Mouse (Mus musculus): ENCODE data around the gene Grik5. TPM values are rescaled to one million over a fixed set of nuclear protein-coding genes. Genes with fewer than 3 reads are reported as not detected.

Gene Grik5
- polyA plus RNA-seq, 1 experiment from 2014 or later: 17.1 TPM

GRCm38 (mm10) chr7:25098169-25098568 lies 26.0 kb upstream of the Grik5 start:
- H3K4me1 ChIP-seq: peaks cover 3% of the 10 kb centered on the region
- no peak overlapping the region for H3K4me3 ChIP-seq
- WGBS: 83% methylated on average over 3 of the region's 3 CpGs
- peaks cover 10% of the 10 kb centered on the region; the same call in 1 of the 2 replicates for H3K36me3 ChIP-seq
- no peak overlapping the region for H3K4me2 ChIP-seq (replicated peaks)
- H3K9ac ChIP-seq (replicated peaks): no peak overlapping the region
- no peaks in the 10 kb centered on the region for H3K9me3 ChIP-seq
- no peaks in the 10 kb centered on the region for H3K27me3 ChIP-seq
- H3K27ac ChIP-seq (replicated peaks): no peak overlapping the region
- no peak for ATAC-seq (replicated peaks)

GRCm38 (mm10) chr7:25089875-25090274 lies 17.7 kb upstream of the Grik5 start:
- Histone ChIP-seq H3K4me1 (peaks cover 5% of the 10 kb centered on the region), H3K9ac (replicated peaks) (no peak overlapping the region), H3K4me3 (no peak overlapping the region), H3K27me3 (no peaks in the 10 kb centered on the region), H3K36me3 (peaks cover 15% of the 10 kb centered on the region), H3K4me2 (replicated peaks) (no peak overlapping the region), H3K27ac (replicated peaks) (no peak overlapping the region), H3K9me3 (no peaks in the 10 kb centered on the region)
- no peak for ATAC-seq (replicated peaks)
- 31% methylated on average over 10 of the region's 10 CpGs for WGBS

- 28% methylated on average over 11 of the region's 11 CpGs for WGBS
- Histone ChIP-seq H3K4me3 (no peak overlapping the region), H3K9me3 (no peaks in the 10 kb centered on the region), H3K4me2 (replicated peaks) (no peak overlapping the region), H3K36me3 (peaks cover 22% of the 10 kb centered on the region), H3K27me3 (no peaks in the 10 kb centered on the region), H3K27ac (replicated peaks) (no peak overlapping the region), H3K4me1 (peaks cover 5% of the 10 kb centered on the region), H3K9ac (replicated peaks) (no peak overlapping the region)
- ATAC-seq (replicated peaks): 0 out of 2 replicates have a peak, but pooled peaks have one; percentile 4
These were observed 16.8 kb upstream of the Grik5 start for GRCm38 (mm10) chr7:25088968-25089367.

GRCm38 (mm10) chr7:25088531-25088930 lies 16.4 kb upstream of the Grik5 start:
- no peaks in the 10 kb centered on the region for H3K27me3 ChIP-seq
- no peak overlapping the region for H3K9ac ChIP-seq (replicated peaks)
- H3K27ac ChIP-seq (replicated peaks): no peak overlapping the region
- H3K4me1 ChIP-seq: peaks cover 5% of the 10 kb centered on the region
- no peak overlapping the region for H3K4me3 ChIP-seq
- ATAC-seq (replicated peaks): 0 out of 2 replicates have a peak, but pooled peaks have one; percentile 12
- peaks cover 26% of the 10 kb centered on the region for H3K36me3 ChIP-seq
- 17% methylated on average over 10 of the region's 10 CpGs for WGBS
- H3K4me2 ChIP-seq (replicated peaks): no peak overlapping the region
- H3K9me3 ChIP-seq: no peaks in the 10 kb centered on the region

- peaks cover 32% of the 10 kb centered on the region for H3K36me3 ChIP-seq
- H3K4me3 ChIP-seq: no peak overlapping the region
- no peak overlapping the region for H3K9ac ChIP-seq (replicated peaks)
- 62% methylated on average over 5 of the region's 5 CpGs for whole genome bisulfite sequencing
- no peaks in the 10 kb centered on the region for H3K27me3 ChIP-seq
- no peak overlapping the region for H3K27ac ChIP-seq (replicated peaks)
- H3K4me2 ChIP-seq (replicated peaks): no peak overlapping the region
- ATAC-seq (replicated peaks): no peak
- no peaks in the 10 kb centered on the region for H3K9me3 ChIP-seq
- no peaks in the 10 kb centered on the region for H3K4me1 ChIP-seq
These were observed 15.8 kb upstream of the Grik5 start for GRCm38 (mm10) chr7:25087972-25088371.

GRCm38 (mm10) chr7:25087256-25087912 lies 15.2 kb upstream of the Grik5 start:
- H3K4me3 ChIP-seq: no peak overlapping the region

GRCm38 (mm10) chr7:25086656-25087055 lies 14.5 kb upstream of the Grik5 start:
- H3K9me3 ChIP-seq: no peaks in the 10 kb centered on the region
- H3K4me3 ChIP-seq: no peak overlapping the region
- H3K4me1 ChIP-seq: no peaks in the 10 kb centered on the region
- ATAC-seq (replicated peaks): no peak
- H3K4me2 ChIP-seq (replicated peaks): no peak overlapping the region
- H3K36me3 ChIP-seq: peaks cover 41% of the 10 kb centered on the region
- H3K27ac ChIP-seq (replicated peaks): no peak overlapping the region
- no peaks in the 10 kb centered on the region for H3K27me3 ChIP-seq
- H3K9ac ChIP-seq (replicated peaks): no peak overlapping the region
- 49% methylated on average over 3 of the region's 3 CpGs for WGBS

More at GRCm38 (mm10) chr7:25087256-25087912, 15.2 kb upstream of the Grik5 start:
- 57% methylated on average over 10 of the region's 10 CpGs for WGBS
- ATAC-seq (replicated peaks): no peak
- no peaks in the 10 kb centered on the region for H3K9me3 ChIP-seq
- H3K36me3 ChIP-seq: peaks cover 34% of the 10 kb centered on the region
- no peaks in the 10 kb centered on the region for H3K4me1 ChIP-seq
- no peak overlapping the region for H3K9ac ChIP-seq (replicated peaks)
- no peak overlapping the region for H3K4me2 ChIP-seq (replicated peaks)
- no peaks in the 10 kb centered on the region for H3K27me3 ChIP-seq
- 0 out of 2 replicates have a peak overlapping the region, but pooled peaks have one; percentile 4 for H3K27ac ChIP-seq (replicated peaks)

GRCm38 (mm10) chr7:25084621-25085020 lies 12.5 kb upstream of the Grik5 start:
- H3K27ac ChIP-seq (replicated peaks): no peak overlapping the region
- no peak overlapping the region for H3K4me3 ChIP-seq
- no peak for ATAC-seq (replicated peaks)
- no peak overlapping the region for H3K4me2 ChIP-seq (replicated peaks)
- no peaks in the 10 kb centered on the region for H3K4me1 ChIP-seq
- H3K27me3 ChIP-seq: no peaks in the 10 kb centered on the region
- 89% methylated on average over 5 of the region's 5 CpGs for WGBS
- no peak overlapping the region for H3K9ac ChIP-seq (replicated peaks)
- no peaks in the 10 kb centered on the region for H3K9me3 ChIP-seq
- H3K36me3 ChIP-seq: peaks cover 62% of the 10 kb centered on the region

- Histone ChIP-seq H3K27ac (replicated peaks) (no peak overlapping the region), H3K4me1 (peaks cover 19% of the 10 kb centered on the region), H3K36me3 (peaks cover 65% of the 10 kb centered on the region), H3K9me3 (no peaks in the 10 kb centered on the region), H3K4me2 (replicated peaks) (no peak overlapping the region), H3K4me3 (no peak overlapping the region), H3K27me3 (no peaks in the 10 kb centered on the region), H3K9ac (replicated peaks) (no peak overlapping the region)
- WGBS: 82% methylated on average over 4 of the region's 4 CpGs
- no peak for ATAC-seq (replicated peaks)
These were observed 10.4 kb upstream of the Grik5 start for GRCm38 (mm10) chr7:25082510-25082909.

- H3K9ac ChIP-seq (replicated peaks): no peak overlapping the region
- H3K36me3 ChIP-seq: peaks cover 61% of the 10 kb centered on the region
- H3K4me3 ChIP-seq: no peak overlapping the region
- peaks cover 30% of the 10 kb centered on the region for H3K4me1 ChIP-seq
- no peak overlapping the region for H3K4me2 ChIP-seq (replicated peaks)
- H3K9me3 ChIP-seq: no peaks in the 10 kb centered on the region
- WGBS: 95% methylated on average over 13 of the region's 13 CpGs
- no peaks in the 10 kb centered on the region for H3K27me3 ChIP-seq
- ATAC-seq (replicated peaks): no peak
- no peak overlapping the region for H3K27ac ChIP-seq (replicated peaks)
These were observed 8.3 kb upstream of the Grik5 start for GRCm38 (mm10) chr7:25080431-25080830.

GRCm38 (mm10) chr7:25079496-25080026 lies 7.4 kb upstream of the Grik5 start:
- Histone ChIP-seq H3K4me2 (replicated peaks) (no peak overlapping the region), H3K4me3 (no peak overlapping the region), H3K27me3 (no peaks in the 10 kb centered on the region), H3K36me3 (peaks cover 53% of the 10 kb centered on the region), H3K27ac (replicated peaks) (no peak overlapping the region), H3K4me1 (peaks cover 34% of the 10 kb centered on the region), H3K9me3 (no peaks in the 10 kb centered on the region), H3K9ac (replicated peaks) (no peak overlapping the region)
- no peak for ATAC-seq (replicated peaks)
- 84% methylated on average over 12 of the region's 12 CpGs for WGBS

GRCm38 (mm10) chr7:25077414-25077755 lies 5.2 kb upstream of the Grik5 start:
- ATAC-seq (replicated peaks): peak; percentile 44
- Histone ChIP-seq H3K27ac (replicated peaks) (peak overlapping the region; percentile 97), H3K4me1 (peaks cover 50% of the 10 kb centered on the region)

More at GRCm38 (mm10) chr7:25077414-25077755, 5.2 kb upstream of the Grik5 start:
- peak overlapping the region; percentile 79 for H3K4me3 ChIP-seq
- H3K36me3 ChIP-seq: peaks cover 31% of the 10 kb centered on the region
- H3K27me3 ChIP-seq: no peaks in the 10 kb centered on the region
- under 1% methylated on average over 32 of the region's 33 CpGs for WGBS
- H3K9me3 ChIP-seq: no peaks in the 10 kb centered on the region
- peak overlapping the region; percentile 53 for H3K4me2 ChIP-seq (replicated peaks)
- H3K9ac ChIP-seq (replicated peaks): peak overlapping the region; percentile 83
